Mouse (Mus musculus) embryonic facial prominence, embryonic 15.5 days (tissue): ENCODE measurements around the gene Pak1. TPM values are rescaled to one million over a fixed set of nuclear protein-coding genes. Genes with fewer than 3 reads are reported as not detected.

Source experiments
- ATAC-seq: fragments of 200-750 bp; cut with Nextera tagmentation; 2 replicates; pipeline ENCODE4 v1.8.0; 2017; ENCODE audit warnings: low read depth, moderate TSS enrichment; ENCODE audit not compliant: insufficient number of reproducible peaks, low FRiP score, low TSS enrichment
- H3K27ac ChIP-seq: fragments of 300-500 bp; sonication (generic); replicated peaks from 2 replicates; pipeline ENCODE4 v1.5.1; 2015; ENCODE audit warnings: mild to moderate bottlenecking, inconsistent platforms
- H3K27me3 ChIP-seq: fragments of 300-500 bp; sonication (generic); 2 replicates; pipeline ENCODE4 v1.6.1; 2015; ENCODE audit warnings: inconsistent platforms
- H3K36me3 ChIP-seq: fragments of 300-500 bp; sonication (generic); 2 replicates; pipeline ENCODE4 v1.6.1; 2015; ENCODE audit warnings: mild to moderate bottlenecking, inconsistent platforms
- H3K4me1 ChIP-seq: fragments of 300-500 bp; sonication (generic); 2 replicates; pipeline ENCODE4 v1.6.1; 2015; ENCODE audit warnings: inconsistent platforms
- H3K4me2 ChIP-seq: fragments of 300-500 bp; sonication (generic); replicated peaks from 2 replicates; pipeline ENCODE4 v1.6.1; 2015; ENCODE audit warnings: mild to moderate bottlenecking, inconsistent platforms
- H3K4me3 ChIP-seq: fragments of 300-500 bp; sonication (generic); replicated peaks from 2 replicates; pipeline ENCODE4 v1.5.1; 2015; ENCODE audit warnings: mild to moderate bottlenecking, inconsistent platforms
- H3K9ac ChIP-seq: fragments of 300-500 bp; sonication (generic); 2 replicates; pipeline ENCODE4 v1.6.1; 2015; ENCODE audit warnings: inconsistent platforms
- H3K9me3 ChIP-seq: fragments of 300-500 bp; sonication (generic); replicated peaks from 2 replicates; pipeline ENCODE4 v1.6.1; 2016; ENCODE audit warnings: inconsistent platforms
- WGBS: fragments of 180-500 bp; shearing (Covaris S2); methylation state at CpG from one replicate; pipeline ENCODE4 v1.1.7; 2015; 5-methylcytosine and 5-hydroxymethylcytosine counted together
- polyA plus RNA-seq: library from polyadenylated mRNA; unstranded; fragments of >200 nt; fragmentation: Nextera tagmentation; extraction: Ambion mirVana; gene quantifications from 2 replicates; pipeline ENCODE4 v1.2.1, GENCODE M21; 2015

Pak1 gene
- polyA plus RNA-seq, 1 experiment from 2014 or later: 25.7 TPM

DNA sequence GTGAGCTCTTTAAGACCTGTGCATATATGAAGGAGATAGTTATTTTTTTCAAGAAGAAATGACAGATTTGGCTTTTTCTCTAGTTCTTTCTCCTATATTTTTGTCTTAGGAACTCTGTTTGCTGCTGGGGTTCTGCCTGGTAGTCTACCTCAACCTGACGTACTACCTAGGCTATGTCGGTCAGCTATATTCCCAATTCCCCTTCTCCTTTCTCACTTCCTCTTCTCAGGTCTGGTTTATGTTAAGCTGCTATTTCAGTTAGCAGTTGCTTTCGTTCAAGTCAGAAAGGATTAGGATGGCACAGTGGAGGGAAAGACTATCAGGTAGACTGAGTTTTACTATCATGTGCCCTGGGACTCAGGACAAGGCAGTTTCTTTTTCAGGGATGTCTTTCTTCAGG, 75.2 kb downstream of the Pak1 start:
- no peaks in the 10 kb centered on the region for H3K36me3 ChIP-seq
- no peak overlapping the region for H3K9ac ChIP-seq
- H3K27me3 ChIP-seq: no peaks in the 10 kb centered on the region
- no peak for ATAC-seq
- H3K9me3 ChIP-seq: no peaks in the 10 kb centered on the region
- no peak overlapping the region for H3K4me2 ChIP-seq
- 66% methylated on average over 3 of the region's 3 CpGs for WGBS
- no peak overlapping the region for H3K4me3 ChIP-seq
- no peak overlapping the region for H3K27ac ChIP-seq
- H3K4me1 ChIP-seq: no peaks in the 10 kb centered on the region

DNA sequence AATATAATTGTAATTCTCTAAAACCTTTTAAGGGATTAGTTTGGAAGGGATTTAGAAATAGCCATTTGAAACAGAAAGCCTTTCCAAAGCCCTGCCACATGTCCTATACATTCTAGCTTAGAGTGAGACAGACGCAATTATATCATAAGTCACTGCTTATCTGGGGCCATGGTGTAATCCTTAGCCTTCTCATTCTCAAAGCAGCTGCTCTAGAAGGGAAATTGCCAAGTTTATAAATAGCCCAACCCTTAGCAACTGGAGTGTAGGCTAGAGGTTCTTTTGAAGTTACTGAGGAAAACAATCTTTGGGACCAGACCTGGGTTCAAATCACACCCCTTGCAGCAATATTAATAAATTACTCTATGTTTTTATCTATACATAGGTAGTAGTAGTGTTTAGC, 76.2 kb downstream of the Pak1 start:
- no peak overlapping the region for H3K4me2 ChIP-seq
- WGBS: 71% methylated on average over 1 of the region's 1 CpGs
- no peak for ATAC-seq
- no peak overlapping the region for H3K27ac ChIP-seq
- no peaks in the 10 kb centered on the region for H3K27me3 ChIP-seq
- no peak overlapping the region for H3K4me3 ChIP-seq
- H3K36me3 ChIP-seq: no peaks in the 10 kb centered on the region
- H3K4me1 ChIP-seq: no peaks in the 10 kb centered on the region
- no peaks in the 10 kb centered on the region for H3K9me3 ChIP-seq
- H3K9ac ChIP-seq: no peak overlapping the region

DNA sequence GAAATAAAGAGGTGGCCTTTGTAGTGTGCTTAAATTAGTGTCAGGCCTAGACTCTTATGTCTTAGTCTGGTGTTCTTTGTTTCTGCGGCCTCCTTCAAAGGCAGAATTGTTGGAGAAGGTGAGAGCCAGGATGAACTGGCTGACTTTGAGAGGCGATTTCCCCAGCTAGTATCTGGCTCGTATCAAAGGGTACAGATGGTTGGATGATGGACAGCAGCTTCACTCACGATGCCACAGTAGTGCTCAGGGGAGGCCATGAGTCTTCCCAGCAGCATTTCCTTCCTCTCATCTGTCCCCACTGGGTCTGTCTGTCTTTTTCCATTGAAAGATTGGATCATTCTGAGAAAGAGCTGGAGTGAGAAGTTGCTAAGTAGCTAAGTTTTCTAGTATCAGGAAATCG, 79.5 kb downstream of the Pak1 start:
- 67% methylated on average over 5 of the region's 5 CpGs for WGBS
- no peak for ATAC-seq
- H3K4me3 ChIP-seq: no peak overlapping the region

DNA sequence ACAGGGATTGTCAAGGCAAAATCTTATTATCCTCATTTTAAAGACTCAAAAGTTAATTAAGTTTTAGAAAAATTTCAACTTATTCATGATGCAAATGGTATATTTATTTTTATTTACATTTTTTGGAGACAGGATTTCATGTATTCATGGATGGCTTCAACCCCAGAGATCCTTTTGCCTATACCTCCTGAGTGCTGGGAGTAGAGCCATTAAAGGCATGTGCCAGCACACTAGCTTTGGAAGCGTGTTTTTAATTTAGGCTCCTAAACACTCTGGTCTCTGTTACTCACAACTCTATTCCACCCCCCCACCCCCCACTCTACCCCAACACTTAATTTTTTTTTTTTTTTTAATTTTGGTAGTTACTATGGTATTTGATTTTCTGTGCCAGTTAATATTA, 80.4 kb downstream of the Pak1 start:
- H3K4me3 ChIP-seq: no peak overlapping the region
- no peaks in the 10 kb centered on the region for H3K36me3 ChIP-seq
- H3K9me3 ChIP-seq: no peaks in the 10 kb centered on the region
- no peak overlapping the region for H3K9ac ChIP-seq
- no peak for ATAC-seq
- no peaks in the 10 kb centered on the region for H3K27me3 ChIP-seq
- no peak overlapping the region for H3K4me2 ChIP-seq
- WGBS: 71% methylated on average over 1 of the region's 1 CpGs
- H3K4me1 ChIP-seq: no peaks in the 10 kb centered on the region
- H3K27ac ChIP-seq: no peak overlapping the region

More for the DNA sequence above, 79.5 kb downstream of the Pak1 start:
- H3K27me3 ChIP-seq: no peaks in the 10 kb centered on the region
- no peaks in the 10 kb centered on the region for H3K9me3 ChIP-seq
- H3K9ac ChIP-seq: no peak overlapping the region
- H3K4me1 ChIP-seq: no peaks in the 10 kb centered on the region
- no peak overlapping the region for H3K27ac ChIP-seq
- no peaks in the 10 kb centered on the region for H3K36me3 ChIP-seq
- H3K4me2 ChIP-seq: no peak overlapping the region

DNA sequence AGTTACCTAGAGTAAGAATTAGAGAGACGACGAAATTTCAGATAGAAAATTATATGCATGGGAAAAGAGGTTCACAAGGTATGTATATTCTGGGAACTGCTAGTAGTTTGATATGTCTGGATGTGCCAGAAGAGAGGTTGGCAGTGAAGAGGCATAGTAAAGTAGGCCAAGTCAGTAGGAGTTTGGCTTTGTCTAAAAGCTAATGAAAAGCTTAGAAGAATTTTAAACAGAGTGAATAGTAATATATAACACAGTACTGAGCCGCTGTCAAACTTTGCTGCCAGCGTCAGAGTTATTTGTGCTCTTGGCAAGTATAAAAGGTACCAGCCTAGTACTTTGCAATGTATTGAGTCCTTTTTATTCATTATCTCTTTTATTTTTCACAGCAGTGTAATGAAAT, 84.1 kb downstream of the Pak1 start:
- WGBS: 94% methylated on average over 4 of the region's 4 CpGs
- no peak overlapping the region for H3K27ac ChIP-seq
- no peak overlapping the region for H3K4me2 ChIP-seq
- H3K27me3 ChIP-seq: no peaks in the 10 kb centered on the region
- H3K9ac ChIP-seq: no peak overlapping the region
- no peak for ATAC-seq
- H3K9me3 ChIP-seq: no peaks in the 10 kb centered on the region
- H3K36me3 ChIP-seq: no peaks in the 10 kb centered on the region
- no peaks in the 10 kb centered on the region for H3K4me1 ChIP-seq
- H3K4me3 ChIP-seq: no peak overlapping the region

DNA sequence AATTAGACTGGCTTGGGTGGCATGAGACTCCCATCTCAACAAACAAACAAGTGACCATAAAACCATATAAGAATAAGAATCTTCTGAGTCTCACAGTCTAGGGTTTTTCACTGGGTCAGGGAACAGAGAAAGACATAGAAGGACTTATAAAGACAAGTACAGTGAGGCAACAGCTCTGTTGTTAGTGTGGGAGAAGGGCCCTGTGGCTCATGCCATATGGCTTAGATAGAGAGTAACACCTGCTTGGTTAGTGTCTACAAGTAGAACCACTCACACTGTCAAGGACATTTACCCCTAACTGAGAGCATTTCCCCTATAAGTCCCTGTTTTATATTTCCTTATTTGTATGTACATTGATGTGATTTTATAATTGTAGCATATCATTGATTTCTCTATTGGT, 85.0 kb downstream of the Pak1 start:
- Histone ChIP-seq H3K9me3 (no peaks in the 10 kb centered on the region), H3K36me3 (no peaks in the 10 kb centered on the region), H3K9ac (no peak overlapping the region), H3K4me3 (no peak overlapping the region), H3K4me1 (no peaks in the 10 kb centered on the region), H3K4me2 (no peak overlapping the region), H3K27me3 (no peaks in the 10 kb centered on the region), H3K27ac (no peak overlapping the region)
- no peak for ATAC-seq

DNA sequence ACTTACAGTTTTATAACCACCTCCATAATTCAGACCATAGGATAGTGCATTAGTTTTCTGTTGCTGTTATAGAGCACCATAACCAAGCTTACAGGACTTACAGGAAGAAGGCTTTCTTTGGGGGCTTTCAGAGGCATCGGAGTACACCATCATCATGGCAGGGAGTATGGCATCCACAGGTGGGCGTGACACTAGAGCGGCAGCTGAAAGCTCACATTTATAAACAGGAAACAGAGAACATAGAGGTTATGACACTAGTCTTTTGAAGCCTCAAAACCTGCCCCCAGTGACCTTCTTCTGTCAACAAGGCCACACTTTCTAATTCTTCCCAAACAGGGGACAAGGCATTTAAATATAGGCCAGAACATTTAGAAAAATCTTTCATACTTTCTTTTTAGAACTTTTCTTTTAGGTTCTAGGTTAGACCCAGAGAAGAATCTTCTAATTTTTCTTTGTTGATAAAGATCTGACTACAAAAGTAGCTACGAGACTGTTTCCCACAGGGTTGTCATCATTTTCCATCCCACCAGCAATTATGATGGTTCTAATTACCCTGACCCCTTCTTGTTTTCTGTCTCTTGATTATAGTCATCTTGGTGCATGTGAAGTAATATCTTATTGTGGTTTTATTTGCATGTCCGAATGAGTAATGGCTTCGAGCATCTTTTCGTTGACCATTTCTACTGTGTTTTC, 89.7 kb downstream of the Pak1 start:
- 68% methylated on average over 7 of the region's 7 CpGs for WGBS
- Histone ChIP-seq H3K4me3 (no peak overlapping the region), H3K9ac (no peak overlapping the region)

DNA sequence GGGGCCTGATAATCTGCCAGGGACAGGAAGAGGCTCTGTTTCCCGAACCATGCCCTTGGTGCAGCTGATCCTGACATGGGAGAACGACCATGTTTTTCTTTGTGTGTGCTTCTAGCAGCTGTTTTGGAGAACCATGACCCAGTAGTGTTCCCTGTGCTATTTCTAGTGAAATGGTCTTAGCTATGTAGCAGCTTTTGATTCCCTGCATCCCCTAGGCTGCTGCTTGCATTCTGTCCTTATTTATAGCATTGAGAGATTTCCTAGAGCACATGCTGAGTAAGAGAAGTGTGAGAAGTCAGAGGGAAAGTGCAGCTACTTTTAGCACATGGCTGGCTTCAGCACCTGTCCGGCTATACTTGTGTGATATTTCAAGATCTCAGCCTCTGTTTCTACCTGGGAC, 123.3 kb downstream of the Pak1 start:
- no peaks in the 10 kb centered on the region for H3K4me1 ChIP-seq
- no peak for ATAC-seq
- H3K4me2 ChIP-seq: no peak overlapping the region
- H3K36me3 ChIP-seq: 0 out of 2 replicates have a peak, but pooled peaks cover 4% of the 10 kb centered on the region
- 75% methylated on average over 3 of the region's 3 CpGs for WGBS
- H3K9me3 ChIP-seq: no peaks in the 10 kb centered on the region
- no peaks in the 10 kb centered on the region for H3K27me3 ChIP-seq
- no peak overlapping the region for H3K27ac ChIP-seq
- H3K4me3 ChIP-seq: no peak overlapping the region
- no peak overlapping the region for H3K9ac ChIP-seq

More for the DNA sequence above, 89.7 kb downstream of the Pak1 start:
- H3K9me3 ChIP-seq: no peaks in the 10 kb centered on the region
- H3K27ac ChIP-seq: no peak overlapping the region
- no peak overlapping the region for H3K4me2 ChIP-seq
- H3K36me3 ChIP-seq: no peaks in the 10 kb centered on the region
- ATAC-seq: no peak
- H3K4me1 ChIP-seq: no peaks in the 10 kb centered on the region
- H3K27me3 ChIP-seq: no peaks in the 10 kb centered on the region

DNA sequence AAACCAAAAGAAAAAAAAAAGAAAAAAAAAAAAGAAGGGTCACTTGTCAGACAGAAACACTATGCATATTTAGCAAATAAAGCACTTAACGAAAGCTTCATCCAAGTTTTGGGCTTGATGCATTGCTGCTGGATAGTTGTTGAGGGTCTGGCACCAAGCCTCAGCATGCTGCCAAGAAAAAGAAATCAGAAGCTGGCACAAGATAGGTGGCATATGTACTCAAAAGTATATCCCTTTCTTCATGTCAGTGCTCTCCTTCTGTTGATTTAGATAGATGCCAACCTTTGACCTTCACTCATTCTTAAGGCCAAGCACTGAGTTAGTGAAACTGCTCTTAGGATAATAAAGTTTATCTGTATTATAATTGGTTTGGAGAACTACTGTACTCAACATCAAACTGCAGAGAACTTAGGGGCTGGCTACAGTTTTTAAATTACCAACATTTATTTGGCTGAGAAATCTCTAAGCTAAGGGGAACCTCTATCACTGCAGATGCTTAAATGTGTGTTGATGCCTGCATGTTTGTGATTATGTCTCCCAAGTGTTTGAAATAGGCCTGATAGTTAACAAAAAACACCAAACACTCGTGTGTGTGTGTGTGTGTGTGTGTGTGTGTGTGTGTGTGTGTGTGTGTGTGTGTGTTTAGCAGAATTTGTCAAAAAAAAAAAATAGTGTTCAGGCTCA, 126.6 kb downstream of the Pak1 start:
- Histone ChIP-seq H3K27ac (no peak overlapping the region), H3K4me1 (no peaks in the 10 kb centered on the region), H3K9ac (no peak overlapping the region), H3K4me3 (no peak overlapping the region), H3K4me2 (no peak overlapping the region), H3K36me3 (0 out of 2 replicates have a peak, but pooled peaks cover 4% of the 10 kb centered on the region), H3K9me3 (no peaks in the 10 kb centered on the region), H3K27me3 (no peaks in the 10 kb centered on the region)
- 63% methylated on average over 2 of the region's 2 CpGs for WGBS
- ATAC-seq: no peak

DNA sequence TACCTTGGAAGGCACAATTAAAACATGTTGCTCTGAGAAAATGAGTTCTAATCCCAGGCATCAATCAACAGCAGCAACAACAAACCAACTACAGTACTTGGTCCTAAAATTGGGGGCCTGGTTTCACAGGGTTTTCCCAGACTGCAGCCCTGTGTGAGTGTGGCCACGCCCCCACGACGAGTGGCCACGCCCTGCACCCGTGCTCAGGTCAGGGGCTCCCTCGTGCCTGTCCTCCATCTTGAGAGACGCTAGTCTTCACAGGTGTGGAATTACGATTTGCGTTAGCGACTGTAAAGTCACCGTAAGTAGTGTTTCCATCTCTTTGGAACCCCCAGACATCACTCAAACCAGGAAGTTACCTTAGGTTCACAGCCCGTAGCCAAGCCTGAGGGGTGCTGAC, 131.4 kb downstream of the Pak1 start, which contains the start of gene Gdpd4:
TSS of gene Gdpd4 (plus strand) at position 214 of the 400 bp plus-strand sequence.
- ATAC-seq: no peak
- Histone ChIP-seq H3K4me1 (no peaks in the 10 kb centered on the region), H3K9ac (no peak within 1 kb of the TSS), H3K4me2 (no peak within 1 kb of the TSS), H3K9me3 (no peaks in the 10 kb centered on the region), H3K4me3 (no peak within 1 kb of the TSS), H3K36me3 (no peaks in the 10 kb centered on the region), H3K27me3 (no peaks in the 10 kb centered on the region), H3K27ac (no peak within 1 kb of the TSS)
- WGBS: 84% methylated on average over 12 of the region's 12 CpGs

DNA sequence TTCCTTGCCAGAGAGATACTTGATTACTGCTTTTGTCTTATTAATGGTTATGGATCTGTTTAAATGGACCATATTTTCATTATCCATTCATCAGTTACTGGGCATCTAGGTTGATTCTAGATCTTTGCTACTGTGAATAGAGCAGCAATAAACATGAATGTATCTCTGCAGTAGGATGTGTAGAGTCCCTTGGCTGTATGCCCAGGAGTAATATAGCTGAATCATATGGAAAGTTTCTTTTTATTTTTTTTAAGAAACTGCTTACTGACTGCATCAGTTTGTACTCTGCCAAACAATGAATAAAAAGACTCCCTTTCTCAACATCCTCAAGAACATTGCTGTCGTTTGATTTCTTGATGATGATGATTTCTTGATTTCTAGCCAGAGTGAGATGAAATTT, 137.5 kb downstream of the Pak1 start:
- no peaks in the 10 kb centered on the region for H3K36me3 ChIP-seq
- no peaks in the 10 kb centered on the region for H3K27me3 ChIP-seq
- H3K4me2 ChIP-seq: no peak overlapping the region
- no peaks in the 10 kb centered on the region for H3K4me1 ChIP-seq
- H3K9me3 ChIP-seq: no peaks in the 10 kb centered on the region
- no peak overlapping the region for H3K9ac ChIP-seq
- H3K27ac ChIP-seq: no peak overlapping the region
- no peak for ATAC-seq
- 33% methylated on average over 1 of the region's 1 CpGs for WGBS
- no peak overlapping the region for H3K4me3 ChIP-seq

DNA sequence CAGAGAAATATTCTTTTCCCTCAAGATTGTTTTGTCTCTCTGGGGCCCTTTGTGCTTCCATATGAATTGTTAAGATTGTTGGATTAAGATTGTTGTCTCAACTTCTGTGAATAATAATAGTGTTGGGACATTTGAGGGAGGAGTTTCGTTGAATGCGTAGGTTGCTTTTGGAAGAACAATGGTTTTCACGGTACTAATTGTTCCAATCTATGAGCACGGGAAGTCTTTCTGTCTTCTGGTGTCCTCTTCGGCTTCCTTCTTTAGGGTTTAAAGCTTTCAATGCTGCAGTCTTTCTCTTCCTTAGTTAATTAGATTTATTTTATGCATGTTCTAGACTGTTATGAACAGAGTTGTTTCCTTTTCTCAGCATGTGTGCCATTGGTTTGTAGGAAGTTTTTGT, 138.6 kb downstream of the Pak1 start:
- H3K27ac ChIP-seq: no peak overlapping the region
- no peak overlapping the region for H3K4me2 ChIP-seq
- 88% methylated on average over 5 of the region's 5 CpGs for WGBS
- no peak overlapping the region for H3K9ac ChIP-seq
- H3K4me1 ChIP-seq: no peaks in the 10 kb centered on the region
- H3K36me3 ChIP-seq: no peaks in the 10 kb centered on the region
- no peak overlapping the region for H3K4me3 ChIP-seq
- no peaks in the 10 kb centered on the region for H3K27me3 ChIP-seq
- no peak for ATAC-seq
- H3K9me3 ChIP-seq: no peaks in the 10 kb centered on the region
